Mouse (Mus musculus) myocyte (in vitro differentiated cells): ENCODE results near the gene Man1b1.

Experiments used
- CEBPB ChIP-seq: IDR thresholded peaks from 2 replicates; pipeline ENCODE4 v1.6.1; 2011; ENCODE audit warnings: mild to moderate bottlenecking, moderate library complexity; ENCODE audit not compliant: poor library complexity, insufficient read depth, severe bottlenecking
- E2F4 ChIP-seq: IDR thresholded peaks from one replicate; pipeline ENCODE4 v1.6.1; 2011; ENCODE audit warnings: mild to moderate bottlenecking, control low read depth, moderate library complexity; ENCODE audit not compliant: insufficient read depth
- MAX ChIP-seq: IDR thresholded peaks from one replicate; pipeline ENCODE4 v1.6.1; 2011; ENCODE audit warnings: low read depth, mild to moderate bottlenecking, control low read depth
- MYOD1 ChIP-seq, 3 experiments: IDR thresholded peaks; one replicate each; pipeline ENCODE4 v1.6.1; 2011; ENCODE audit warnings: control low read depth in 2 of 3, low read depth in 2 of 3, mild to moderate bottlenecking in 2 of 3, moderate library complexity in 1 of 3; ENCODE audit not compliant: insufficient read length in 2 of 3, control insufficient read depth in 1 of 3
- MYOG ChIP-seq, 3 experiments: IDR thresholded peaks; one replicate each; pipeline ENCODE4 v1.6.1; 2011; ENCODE audit warnings: control low read depth in 2 of 3, low read depth in 2 of 3, mild to moderate bottlenecking in 2 of 3; ENCODE audit not compliant: insufficient read length in 2 of 3, control insufficient read depth in 1 of 3, insufficient read depth in 1 of 3
- POLR2A ChIP-seq: IDR thresholded peaks from one replicate; pipeline ENCODE4 v1.6.1; 2011; ENCODE audit warnings: low read depth, mild to moderate bottlenecking, control low read depth, moderate library complexity; ENCODE audit not compliant: insufficient read length
- POLR2AphosphoS2 ChIP-seq: IDR thresholded peaks from one replicate; pipeline ENCODE4 v1.6.1; 2011; ENCODE audit warnings: low read depth, control low read depth; ENCODE audit not compliant: insufficient read length
- REST ChIP-seq: IDR thresholded peaks from one replicate; pipeline ENCODE4 v1.6.1; 2011; ENCODE audit warnings: mild to moderate bottlenecking, control low read depth, moderate library complexity; ENCODE audit not compliant: insufficient read depth, insufficient read length
- SRF ChIP-seq: IDR thresholded peaks from one replicate; pipeline ENCODE4 v1.6.1; 2011; ENCODE audit warnings: low read depth; ENCODE audit not compliant: control insufficient read depth, insufficient read length
- TCF3 ChIP-seq: IDR thresholded peaks from one replicate; pipeline ENCODE4 v1.6.1; 2011; ENCODE audit warnings: low read depth, control low read depth; ENCODE audit not compliant: insufficient read length
- USF1 ChIP-seq: IDR thresholded peaks from one replicate; pipeline ENCODE4 v1.6.1; 2011; ENCODE audit warnings: low read depth, mild to moderate bottlenecking, control low read depth, moderate library complexity

DNA sequence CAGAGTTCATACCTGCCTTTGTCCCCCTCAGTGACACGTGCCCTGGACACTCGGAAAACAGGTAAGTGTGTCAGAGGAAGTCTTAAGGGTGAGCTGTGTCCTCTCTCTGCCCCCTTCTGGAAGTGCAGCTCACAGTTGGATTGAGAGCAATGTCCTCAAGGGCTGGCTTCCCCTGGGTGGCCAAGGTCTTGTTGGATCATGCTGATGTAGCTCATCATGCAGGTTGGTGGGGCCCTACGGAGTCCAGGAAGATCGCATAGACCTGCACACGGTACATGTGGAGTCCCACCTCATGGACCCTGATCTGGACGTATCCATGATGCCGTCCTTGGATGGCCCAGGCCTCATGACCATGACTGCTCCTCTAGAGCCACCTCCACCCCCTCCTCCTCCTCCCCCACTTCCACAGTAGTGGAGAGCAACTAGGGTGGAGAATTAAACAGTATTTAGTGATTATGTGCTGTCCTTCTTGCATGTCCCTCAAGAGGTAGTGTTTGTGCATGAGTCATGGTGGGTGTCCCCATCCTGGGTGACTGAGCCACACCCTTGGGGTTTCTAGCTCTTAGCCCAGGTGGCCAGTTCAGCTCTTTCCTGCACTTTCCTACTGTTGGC lies 43.3 kb upstream of the Man1b1 start:
- no peak for TF ChIP-seq POLR2A
- no peak for TF ChIP-seq REST
- TF ChIP-seq MYOD1 (IDR thresholded peaks at IDR 0.05; ENCODE audit: control insufficient read depth in 1 of 3, insufficient read length in 2 of 3, low read depth in 2 of 3), result no peak
- TF ChIP-seq SRF, result no peak
- no peak for TF ChIP-seq USF1
- no peak for TF ChIP-seq MAX
- no peak for TF ChIP-seq E2F4
- no peak for TF ChIP-seq TCF3
- TF ChIP-seq CEBPB, result no peak
- no peak for TF ChIP-seq MYOG (IDR thresholded peaks at IDR 0.05; ENCODE audit: control insufficient read depth in 1 of 3, insufficient read depth in 1 of 3, insufficient read length in 2 of 3, low read depth in 2 of 3)
- TF ChIP-seq POLR2AphosphoS2, result no peak
